Mouse (Mus musculus): ENCODE data around the gene Tmc1. TPM values are rescaled to one million over a fixed set of nuclear protein-coding genes. Genes with fewer than 3 reads are reported as not detected.

Gene Tmc1
- under 1 TPM; 0.15 to 0.30 (median 0.23) TPM for total RNA-seq (2022)

DNA sequence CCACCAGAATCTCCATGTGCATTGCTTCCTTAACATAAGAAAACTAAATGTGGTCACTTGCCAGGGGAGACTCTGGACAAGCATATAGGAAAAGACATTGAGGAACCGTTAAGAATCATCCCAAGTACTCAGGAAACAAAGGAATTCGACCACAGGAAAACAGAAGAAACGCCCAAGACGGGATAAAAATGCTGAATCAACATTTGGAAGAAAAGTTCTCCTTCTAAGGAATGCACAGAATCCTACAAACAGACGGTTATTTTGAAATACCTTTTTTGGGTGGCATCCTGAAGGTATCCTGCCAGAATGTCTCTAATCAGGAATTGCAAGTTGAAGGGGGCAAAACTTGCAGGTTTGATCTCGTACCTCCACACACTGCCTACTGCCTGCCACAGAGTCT, at the start of gene Tmc1:
Gene Tmc1 (minus strand): TSS at position 329 of the 400 bp plus-strand sequence.
- DNase-seq, result no peak

DNA sequence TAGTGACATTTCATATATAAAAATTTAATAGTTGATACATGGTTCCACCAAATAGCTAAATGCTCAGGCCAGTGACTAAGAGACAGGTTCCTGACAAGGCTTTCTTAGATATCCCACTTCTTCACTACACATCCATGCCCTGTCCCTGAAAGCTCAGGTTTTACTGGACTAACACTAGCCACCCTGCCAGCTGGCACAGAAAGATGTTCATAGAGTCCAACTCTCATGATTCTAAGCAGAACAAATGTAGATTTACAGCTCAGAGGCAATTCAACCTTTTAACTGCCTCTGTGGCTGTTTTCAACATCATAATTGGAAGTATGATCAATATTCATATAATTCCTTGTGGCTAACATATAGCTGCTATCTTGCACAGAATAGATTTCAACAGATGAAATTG, 47.5 kb upstream of the Tmc1 start:
- no peak for DNase-seq

DNA sequence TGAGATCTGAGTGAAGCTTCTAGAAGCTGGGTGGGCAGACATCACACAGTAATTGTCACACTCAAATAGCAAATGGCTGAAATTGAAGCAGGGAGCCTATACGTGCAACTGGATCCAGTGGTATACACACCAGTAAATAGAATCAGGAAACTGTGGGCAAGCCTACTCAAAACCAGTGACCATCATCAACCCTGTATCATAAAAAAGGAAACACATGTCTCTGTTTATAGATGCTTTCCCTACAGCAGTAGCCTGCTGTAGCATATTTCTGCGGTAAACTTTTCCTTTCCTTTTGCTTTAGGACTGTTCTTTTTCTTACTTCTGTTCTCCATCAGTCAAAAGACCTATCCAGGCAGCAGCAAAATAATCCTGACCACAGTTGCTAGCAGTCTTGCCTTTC, 25.2 kb upstream of the Tmc1 start:
- no peak for DNase-seq

DNA sequence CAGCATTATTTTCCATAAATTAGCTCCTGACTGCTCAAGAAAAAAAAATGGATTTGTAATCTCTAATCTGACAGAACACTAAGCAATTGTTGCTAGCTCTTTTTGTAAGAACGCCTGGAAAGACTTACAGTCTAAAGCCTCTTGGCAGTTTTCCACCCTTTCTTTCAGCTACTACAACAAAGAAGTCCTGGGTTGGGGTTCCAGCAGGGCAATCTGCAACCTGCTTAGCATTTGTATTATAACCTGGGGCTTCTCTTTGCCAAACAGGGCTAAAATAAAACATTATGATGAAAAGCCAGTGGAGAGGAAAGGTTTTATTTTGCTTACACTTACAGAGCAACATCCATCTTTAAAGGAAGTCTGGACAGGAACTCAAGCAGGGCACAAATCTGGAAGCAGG, 24.1 kb upstream of the Tmc1 start:
- no peak for DNase-seq

DNA sequence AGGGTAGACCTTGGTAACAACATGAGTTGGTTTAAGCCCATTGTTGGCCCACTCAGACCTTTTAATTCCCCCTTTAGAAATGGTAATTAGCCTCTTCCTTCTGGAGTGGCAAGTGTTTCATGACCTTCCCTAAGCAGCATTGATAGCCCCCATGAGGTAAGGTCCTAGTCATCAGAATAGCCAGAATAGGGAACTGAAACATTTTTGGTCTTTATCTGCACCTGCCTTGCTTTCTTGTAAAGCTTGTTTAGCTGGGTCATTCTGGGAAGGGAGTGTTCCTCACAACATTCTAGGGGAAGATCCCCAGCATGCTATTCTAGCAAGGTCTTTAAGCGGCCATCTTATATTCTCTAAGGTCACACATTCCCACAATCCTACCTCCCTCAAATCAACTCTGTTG, 17.9 kb upstream of the Tmc1 start:
- DNase-seq, result no peak

DNA sequence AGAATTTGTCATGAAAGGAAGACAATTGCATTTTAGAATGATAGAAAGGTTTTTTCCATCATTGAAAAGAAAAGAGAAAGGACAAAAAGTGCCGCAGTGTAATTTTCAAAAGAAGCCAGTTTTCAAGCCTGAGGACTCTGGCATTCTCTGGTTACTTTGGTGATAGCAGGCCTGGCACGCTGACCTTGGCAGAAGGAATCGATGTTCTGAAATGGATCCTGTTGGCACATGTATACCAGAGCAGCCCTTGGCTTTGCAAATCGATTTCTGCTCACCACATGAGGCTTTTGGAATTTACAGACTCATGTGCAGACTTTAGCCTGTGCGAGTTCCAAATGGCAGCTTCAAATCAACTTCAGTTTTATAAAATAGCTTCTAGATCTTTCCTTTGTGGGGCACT, 813 bp upstream of the Tmc1 start:
- DNase-seq, result no peak

DNA sequence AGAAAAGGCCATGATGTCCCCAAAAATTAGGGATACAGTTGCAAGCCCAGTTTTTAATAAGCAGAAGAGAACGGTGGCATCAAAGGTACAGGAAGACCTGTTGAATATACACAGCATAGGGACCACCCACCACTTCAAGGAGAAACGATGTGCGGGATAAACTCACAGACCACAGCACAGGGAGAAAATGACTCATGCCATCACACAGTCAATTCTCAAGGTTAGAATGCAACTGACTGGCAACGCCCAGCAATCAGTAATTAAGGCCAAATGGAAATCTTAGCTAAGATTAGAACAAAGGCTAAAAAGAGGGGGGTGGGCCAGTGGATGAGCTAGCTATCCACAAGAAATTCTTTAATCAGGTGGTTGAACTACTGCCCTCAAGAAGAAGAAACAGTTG, 9.6 kb downstream of the Tmc1 start:
- peak; percentile 3 for DNase-seq

DNA sequence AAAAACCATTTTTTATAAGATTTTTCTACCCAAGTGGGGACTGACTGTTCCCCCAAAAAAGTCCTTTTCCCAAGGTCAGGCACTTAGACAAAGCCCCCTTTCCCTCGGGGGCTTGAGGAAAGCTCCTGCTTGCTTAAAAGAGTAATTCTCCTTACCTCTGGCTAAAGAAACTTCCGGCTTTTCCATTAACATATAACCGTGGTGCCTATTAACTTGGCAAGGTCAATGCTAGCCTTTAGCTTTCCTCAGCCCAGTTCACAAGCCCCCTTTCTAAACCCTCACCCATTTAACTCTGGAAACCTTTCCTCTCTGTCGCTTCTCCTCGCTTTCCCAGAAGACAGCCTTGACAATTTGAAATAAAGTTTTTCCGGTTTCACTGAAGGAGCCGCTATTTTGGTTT, 29.7 kb downstream of the Tmc1 start:
- no peak for DNase-seq

DNA sequence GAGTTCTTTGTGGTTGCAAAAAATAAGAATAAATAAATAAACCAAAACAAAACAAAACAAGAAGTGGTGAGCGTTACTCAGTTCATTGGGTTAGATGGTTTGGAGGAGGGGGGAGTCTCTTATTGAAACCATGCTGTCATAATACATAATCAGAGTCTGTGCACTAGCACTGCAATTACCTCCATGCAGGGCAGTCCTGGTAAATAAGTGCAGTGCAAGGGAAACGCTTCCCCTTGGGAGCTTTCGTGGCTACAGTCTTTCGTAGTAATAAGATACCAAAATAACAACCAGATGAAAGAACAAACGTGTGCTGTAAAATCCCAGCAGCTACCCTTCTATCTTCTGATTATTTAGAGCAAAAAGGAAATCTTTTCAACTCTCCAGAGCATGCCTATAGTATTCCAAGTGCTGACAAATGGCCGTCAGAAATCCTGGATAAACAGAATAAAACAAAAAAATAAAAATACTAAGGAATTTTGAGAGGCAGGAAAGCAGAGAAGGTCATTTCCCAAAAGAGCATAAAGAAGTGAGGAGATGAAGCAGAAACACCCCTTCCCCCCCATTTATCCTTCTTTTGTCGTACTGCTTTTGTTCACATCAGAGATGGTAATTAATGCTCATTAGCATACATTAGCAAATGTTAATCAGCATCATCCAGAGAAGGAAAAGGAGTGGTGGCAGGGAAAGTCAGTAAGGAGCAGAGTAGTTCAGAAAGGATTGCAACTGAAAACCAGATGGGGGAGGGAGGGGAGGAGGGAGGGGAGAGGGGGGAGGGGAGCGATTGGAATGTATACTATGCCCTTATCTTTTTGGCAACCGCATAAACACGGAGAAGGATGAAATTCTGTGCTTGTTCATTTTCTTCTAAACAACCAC, 30.4 kb downstream of the Tmc1 start:
- DNase-seq, result no peak

DNA sequence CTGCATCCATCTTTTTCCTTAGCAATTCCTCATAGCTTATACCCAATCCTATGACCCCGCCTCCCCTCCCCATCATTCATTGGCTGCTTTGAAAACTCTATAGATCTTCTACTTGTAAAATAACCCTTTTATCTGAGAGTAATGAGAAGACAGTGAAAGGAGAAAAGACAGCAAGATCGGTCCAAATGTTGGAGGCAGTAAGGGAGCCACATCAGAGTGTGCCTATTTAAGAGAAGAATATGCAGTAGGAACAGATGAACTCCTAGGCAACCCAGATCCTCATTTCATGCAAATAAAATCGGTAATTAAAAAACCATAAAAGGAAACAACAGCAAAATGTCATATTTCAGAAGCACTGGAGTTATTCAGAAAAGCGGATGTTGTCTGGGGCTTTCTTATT, 35.8 kb downstream of the Tmc1 start:
- no peak for DNase-seq

DNA sequence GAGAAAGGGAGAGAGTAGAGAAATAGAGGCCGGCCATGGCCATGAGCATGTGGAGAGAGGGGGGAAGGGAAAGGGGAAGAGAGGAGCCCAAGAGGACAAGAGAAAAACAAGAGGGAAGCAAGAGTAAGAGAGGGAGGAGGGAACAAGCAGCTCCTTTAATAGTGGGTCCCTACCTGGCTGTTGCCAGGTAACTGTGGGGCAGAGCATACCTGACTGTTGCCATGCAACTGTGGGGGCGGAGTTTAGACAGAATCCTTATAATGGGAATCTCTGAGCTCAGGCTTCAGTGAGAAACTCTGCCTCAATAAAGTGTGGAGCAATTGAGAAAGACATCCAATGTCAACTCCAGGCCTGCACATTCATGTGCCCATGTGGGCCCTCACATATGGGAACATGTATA, 38.9 kb downstream of the Tmc1 start:
- no peak for DNase-seq

DNA sequence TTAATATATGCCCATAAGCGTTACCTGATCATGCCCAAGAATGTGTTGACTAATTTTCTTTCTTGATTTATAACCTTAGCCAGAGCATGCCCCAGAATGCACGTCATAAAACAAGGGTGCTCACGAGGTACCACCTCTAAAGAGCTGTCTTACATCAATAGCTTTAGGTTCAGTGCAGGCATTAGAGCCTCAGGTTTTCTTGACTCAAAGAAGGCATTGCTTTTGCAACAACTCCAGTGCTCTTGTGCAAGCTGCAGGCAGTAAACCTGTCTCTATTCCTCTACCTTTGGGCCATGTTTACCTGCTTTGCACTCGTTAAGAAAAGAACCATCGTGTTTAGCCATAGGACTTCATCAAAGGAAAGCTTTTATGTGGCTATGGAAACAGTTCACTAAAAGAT, 43.6 kb downstream of the Tmc1 start:
- DNase-seq, result no peak

DNA sequence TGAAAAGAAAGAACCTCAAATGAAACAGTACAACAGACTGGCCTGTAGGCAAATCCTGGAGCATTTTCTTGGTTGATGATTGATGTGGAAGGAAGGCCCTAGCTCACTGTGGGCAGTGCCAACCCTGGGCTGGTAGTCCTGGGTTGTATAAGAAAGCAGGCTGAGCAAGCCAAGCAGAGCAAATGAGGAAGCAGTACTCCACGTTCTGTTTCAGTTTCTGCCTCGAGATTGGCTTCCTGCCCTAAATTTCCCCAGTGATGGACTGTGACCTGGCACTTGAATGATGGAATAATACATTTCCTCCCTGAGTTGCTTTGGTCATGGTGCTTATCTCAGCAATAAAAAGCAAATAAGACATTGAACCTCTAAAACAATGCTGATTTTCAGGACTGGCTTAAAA, 72.8 kb downstream of the Tmc1 start:
- DNase-seq, result no peak

DNA sequence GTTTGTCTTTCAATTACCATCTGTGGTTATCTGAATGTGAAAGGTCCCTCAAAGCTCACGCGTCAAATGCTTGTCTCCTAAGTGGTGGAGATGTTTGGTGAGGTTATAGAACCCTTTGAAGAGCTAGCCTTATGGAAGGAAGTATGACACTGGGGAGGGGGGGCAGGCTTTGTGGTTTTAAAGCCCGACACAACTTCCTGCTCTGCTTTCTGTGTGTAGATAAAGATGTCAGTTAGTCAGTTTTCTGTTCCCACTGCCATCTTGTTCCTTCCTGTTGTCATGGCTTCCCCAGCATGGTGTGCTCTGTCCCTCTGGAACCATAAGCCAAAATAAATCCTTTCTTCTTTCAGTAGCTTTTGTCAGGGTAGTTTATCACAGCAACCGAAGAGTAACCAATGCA, 78.1 kb downstream of the Tmc1 start:
- DNase-seq, result no peak

DNA sequence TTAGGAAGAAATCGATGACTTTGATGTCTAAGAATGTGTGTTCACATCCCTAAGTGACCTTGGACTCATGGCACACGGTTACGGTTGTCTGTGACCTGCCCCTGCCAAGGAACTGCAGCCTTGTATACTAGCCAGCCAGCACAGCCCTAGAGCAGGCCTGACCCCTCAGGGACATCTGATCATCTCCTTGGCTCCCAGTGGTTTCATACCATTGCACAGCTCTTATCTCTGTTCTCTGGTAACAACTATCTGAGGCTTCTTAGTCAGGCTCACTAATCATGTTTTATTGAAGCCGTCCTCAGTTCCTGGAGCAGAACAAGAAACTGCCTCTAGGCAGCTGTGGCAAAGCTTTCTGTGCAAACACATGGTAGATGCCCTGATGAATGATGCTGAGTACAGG, 92.2 kb downstream of the Tmc1 start:
- peak; percentile 20 for DNase-seq

DNA sequence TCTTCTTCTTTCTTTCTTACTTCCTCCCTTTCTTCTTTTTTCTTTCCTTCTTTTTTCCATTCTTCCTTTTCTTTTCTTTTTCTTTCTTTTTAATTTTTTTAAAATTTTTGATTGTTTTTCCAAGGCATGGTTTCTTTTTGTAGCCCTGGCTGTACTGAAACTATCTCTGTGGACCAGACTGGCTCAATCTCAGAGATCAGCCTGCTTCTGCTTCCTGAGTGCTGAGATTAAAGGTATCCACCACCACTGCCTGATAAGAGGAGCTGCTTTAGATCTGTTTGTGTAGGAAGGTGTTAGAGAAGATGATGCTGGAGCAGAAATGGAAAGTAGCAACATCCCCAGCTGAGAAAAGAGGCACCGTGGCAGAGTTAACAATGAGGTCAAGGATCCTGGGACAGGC, 93.7 kb downstream of the Tmc1 start:
- no peak for DNase-seq

DNA sequence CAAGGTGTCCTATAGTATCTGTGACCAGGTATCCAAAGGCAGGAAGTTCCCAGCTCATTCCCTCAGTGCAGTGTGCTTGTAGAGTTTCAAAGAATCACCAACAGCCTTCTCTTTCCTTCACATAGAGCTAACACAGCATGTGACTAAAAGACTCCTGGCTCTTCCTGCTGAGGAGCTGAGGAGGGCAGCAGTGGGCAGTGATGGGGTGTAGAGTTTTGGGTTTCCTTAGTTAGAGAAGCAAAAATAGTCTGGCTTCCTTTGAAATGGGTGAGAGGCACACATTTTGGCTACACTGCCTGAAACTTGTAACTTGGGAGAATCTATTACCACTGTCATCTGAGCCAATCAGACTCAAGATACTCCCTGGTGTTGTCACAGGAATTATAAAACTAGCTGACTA, 96.2 kb downstream of the Tmc1 start:
- no peak for DNase-seq

DNA sequence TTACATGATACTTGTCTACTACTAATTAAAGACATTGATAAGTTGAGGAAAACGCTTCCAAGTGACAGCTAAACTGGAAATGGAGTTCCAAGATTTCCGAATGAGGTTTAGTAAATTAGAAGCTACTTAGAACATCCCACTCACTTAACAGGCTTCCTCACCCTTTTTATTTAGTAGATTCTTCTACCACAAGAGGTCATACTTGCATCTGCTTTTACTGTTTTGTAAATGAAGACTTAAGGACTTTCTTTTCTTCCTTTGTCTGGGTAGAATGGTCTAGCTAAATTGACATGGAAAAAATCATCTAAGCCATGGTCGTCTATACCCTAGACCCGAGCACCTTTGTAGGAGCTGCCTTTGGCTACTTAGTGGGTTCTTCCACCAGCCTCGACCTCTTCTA, 105.1 kb downstream of the Tmc1 start:
- DNase-seq, result no peak

DNA sequence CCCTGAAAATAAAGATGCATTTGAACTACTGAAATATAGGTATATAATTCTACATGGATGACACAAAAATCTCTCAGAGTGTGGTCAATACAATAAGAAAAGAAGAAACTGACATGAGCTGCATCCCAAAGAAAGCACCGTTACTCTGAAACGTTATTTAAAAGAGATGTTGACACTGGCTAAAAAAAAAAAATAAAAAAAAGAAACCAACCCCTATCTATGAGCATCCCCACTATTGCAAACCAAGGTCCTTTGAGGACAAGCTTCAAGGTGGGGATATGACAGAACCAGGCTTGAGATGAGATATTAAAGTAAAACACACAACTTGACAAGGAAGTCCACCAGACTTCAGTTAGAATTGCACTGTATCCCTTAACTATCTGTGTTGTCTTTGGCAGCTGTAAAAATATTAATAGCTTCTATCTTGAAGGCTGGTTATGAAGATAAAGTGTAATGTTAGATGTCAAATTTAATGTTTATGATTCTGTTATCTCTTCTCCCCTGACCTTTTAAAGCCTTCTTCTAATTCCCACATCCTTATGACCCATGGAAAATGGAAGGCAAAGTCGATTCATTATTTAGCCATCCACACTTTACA, 106.4 kb downstream of the Tmc1 start:
- no peak for DNase-seq

DNA sequence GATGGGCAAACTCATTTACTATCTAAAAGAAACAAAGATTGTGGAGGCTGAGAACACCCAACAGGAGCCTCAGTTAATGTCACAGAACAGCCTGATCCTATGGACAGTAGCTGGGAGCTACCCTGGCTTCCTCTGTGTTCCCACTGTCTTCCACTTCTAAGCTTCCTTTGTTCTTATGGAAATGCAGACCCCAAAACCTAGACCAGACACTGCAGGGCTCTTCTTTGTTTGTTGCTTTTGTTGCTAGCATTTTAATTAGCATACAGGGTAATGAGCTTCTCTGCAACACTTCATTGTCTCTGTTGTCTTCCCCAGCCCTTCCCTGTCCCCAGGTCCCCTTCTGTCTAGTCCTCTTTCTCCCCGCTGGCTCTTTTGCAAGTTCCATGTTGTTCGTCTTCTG, 116.6 kb downstream of the Tmc1 start:
- DNase-seq, result no peak

DNA sequence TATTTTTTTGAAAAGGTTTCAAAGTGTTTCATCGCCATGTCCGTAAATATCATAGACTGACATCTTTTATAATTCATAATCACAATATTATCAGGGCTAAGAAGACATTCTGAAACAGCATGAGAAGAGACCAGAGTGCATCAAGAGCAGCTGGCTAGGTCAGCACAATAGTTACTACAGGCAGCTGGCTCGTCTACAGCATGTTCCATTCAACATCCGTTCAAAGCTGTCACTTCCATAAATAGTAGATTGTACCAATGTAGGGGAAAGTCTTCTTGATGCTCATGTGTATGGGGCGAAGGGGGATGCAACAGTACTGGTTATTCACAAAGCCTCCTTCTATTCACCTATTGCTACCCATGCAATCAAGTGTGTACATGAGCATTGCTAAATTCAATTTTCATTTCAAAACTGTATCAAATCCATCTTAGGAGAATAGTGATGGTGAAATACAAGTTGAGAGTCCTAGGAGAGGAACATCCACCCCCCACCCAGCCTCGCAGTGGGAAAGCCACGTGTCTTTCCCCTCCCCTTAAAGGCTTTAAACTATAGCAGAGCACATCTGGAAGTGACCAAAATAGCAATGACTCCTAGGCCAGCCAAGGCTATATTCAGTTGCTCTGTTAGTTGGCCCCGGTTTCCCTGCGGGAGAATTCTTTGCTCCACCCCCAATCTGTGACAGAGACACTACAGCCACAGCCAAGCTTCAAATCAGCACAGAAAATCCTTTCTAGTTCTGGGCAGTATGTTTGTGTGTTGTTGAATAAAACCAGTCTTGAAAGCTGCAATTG, 117.8 kb downstream of the Tmc1 start:
- DNase-seq, result no peak

DNA sequence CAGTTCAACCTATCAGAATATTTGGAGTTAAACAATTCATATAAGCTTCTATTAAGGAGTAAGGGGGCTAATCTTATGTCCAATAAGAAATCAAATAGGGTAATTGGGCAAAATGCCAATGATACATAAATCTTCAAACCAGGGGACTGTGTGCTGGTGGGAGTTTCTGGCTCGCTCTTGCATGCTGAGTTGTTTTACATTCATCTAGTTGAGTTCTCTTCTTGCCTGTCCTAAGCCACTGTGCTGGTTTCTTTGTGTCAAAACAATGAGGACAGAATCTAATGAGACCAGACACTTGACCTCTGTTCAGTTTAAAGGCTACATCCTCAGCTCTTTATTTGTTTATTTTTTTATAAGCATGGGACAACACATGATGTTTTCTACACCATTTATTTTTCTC, 119.1 kb downstream of the Tmc1 start:
- no peak for DNase-seq

DNA sequence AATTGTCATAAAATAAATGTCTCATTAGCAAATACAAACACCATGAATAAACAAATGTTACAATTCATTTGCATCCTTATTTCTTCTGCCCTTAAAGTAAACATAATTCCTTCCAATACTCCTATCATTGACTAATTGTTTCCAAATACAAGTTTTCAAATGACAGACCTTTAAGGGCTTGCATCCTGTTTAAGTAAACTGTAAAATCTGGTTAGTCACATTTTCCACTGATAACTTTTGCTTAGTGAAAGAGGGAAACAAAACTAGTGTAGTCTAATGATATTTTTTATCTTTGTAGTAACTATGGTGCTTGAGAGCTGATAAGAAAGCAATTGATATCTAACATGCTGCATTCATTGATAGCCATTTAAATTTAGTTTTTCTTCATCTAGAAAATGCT, 154.5 kb downstream of the Tmc1 start:
- DNase-seq, result no peak

All from adrenal gland, adult 8-10 months (tissue).